In the genomic region with DNA sequence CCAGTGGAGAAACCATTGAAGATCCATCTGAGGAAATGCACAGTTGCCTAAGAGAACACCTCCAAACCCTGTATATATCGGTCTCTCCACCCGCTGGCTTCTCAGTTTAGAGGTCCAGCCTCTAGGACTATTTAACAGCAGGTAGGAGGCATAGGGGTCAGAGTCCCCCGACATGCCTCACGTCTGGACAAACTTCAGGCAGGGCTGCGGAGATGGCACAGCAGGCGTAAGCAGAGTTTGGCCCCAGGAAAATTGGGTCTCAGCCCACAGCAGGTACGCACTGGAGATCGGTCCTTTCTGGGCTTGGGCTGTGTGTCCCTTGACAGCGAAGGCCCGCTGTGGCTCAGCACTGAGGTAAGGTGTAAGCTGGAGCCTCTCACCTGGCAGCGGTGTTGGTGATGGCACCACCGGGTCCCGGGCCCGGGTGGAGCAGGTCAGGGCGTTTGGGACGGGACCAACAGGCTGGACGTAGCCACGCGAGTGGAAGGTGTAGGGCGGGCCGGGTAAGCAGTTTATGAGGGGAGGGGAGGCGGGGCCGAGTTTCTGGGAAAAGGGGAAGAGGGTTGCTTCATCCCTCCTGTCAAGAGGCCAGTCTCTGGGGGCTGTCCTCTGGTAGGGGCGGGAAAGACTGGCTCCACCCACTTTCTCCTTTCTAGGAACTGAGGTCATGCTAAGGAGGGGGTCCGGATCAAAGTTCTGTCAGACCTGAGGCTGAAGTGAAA, we compare ENCODE assay signal across 8 mouse cellular contexts. TPM values are rescaled to one million over a fixed set of nuclear protein-coding genes. Genes with fewer than 3 reads are reported as not detected.
DNase-seq lines count a peak whose midpoint lies in the region; ATAC-seq and TF ChIP-seq lines count a peak whose summit lies in the region.

No protein-coding gene starts in this region.

- H3K9ac ChIP-seq in forebrain, postnatal 0 days, result no peak overlapping the region
- H3K9ac ChIP-seq in intestine, embryonic 14.5 days (ENCODE audit: low read length), result no peak overlapping the region
- no peak overlapping the region; the same call in 1 of the 2 replicates for H3K9ac ChIP-seq in liver, embryonic 14.5 days (replicated peaks)

- no peak for TF ChIP-seq EP300 in liver, embryonic 14.5 days (IDR thresholded peaks at IDR 0.05; ENCODE audit: low read depth)

- TF ChIP-seq CTCF in forebrain, postnatal 0 days (IDR thresholded peaks at IDR 0.05; ENCODE audit: low read depth), result no peak
- no peak for TF ChIP-seq CTCF in liver, embryonic 14.5 days (IDR thresholded peaks at IDR 0.05; ENCODE audit: low read depth)
- no peak for TF ChIP-seq CTCF in thymus, adult 2 months (IDR thresholded peaks at IDR 0.05; ENCODE audit: borderline replicate concordance, control insufficient read depth, extremely low read depth, insufficient read depth, low read length, poor library complexity)

- peaks cover 18% of the 10 kb centered on the region for H3K4me1 ChIP-seq in forebrain, embryonic 10.5 days
- H3K4me1 ChIP-seq in forebrain, postnatal 0 days (ENCODE audit: insufficient read depth), result no peaks in the 10 kb centered on the region
- peaks cover 9% of the 10 kb centered on the region; the same call in 1 of the 2 replicates for H3K4me1 ChIP-seq in intestine, embryonic 14.5 days (replicated peaks; ENCODE audit: control insufficient read depth, insufficient read depth, low read length)
- 0 out of 4 replicates have a peak, but pooled peaks cover 0 to 4% of the 10 kb centered on the region in 2 experiments for H3K4me1 ChIP-seq in liver, embryonic 14.5 days (replicated peaks; ENCODE audit: control insufficient read depth in 2 of 2, insufficient read depth in 2 of 2, low read length in 1 of 2)
- 0 out of 2 replicates have a peak, but pooled peaks cover 5% of the 10 kb centered on the region for H3K4me1 ChIP-seq in thymus, adult 2 months (replicated peaks; ENCODE audit: control insufficient read depth, insufficient read depth, low read length)

- DNase-seq in forebrain, embryonic 10.5 days (ENCODE audit: extremely low spot score, low spot score), result no peak
- no peak for DNase-seq in forebrain, postnatal 0 days
- peak; percentile 36 for DNase-seq in embryo, embryonic 10 days (ENCODE audit: low spot score)
- DNase-seq in intestine, embryonic 14.5 days (ENCODE audit: low spot score), result no peak
- DNase-seq in liver, embryonic 14.5 days (ENCODE audit: low read depth in 3 of 3, low spot score in 3 of 3), result no peak
- DNase-seq in yolk sac, embryonic 10.5 days (ENCODE audit: low spot score), result peak; percentile 91
- DNase-seq in layer of hippocampus, adult 8-10 months (ENCODE audit: low spot score in 2 of 2), result no peak
- DNase-seq in thymus, adult 2 months, result no peak

- no peak for TF ChIP-seq POLR2A in thymus, adult 2 months (IDR thresholded peaks at IDR 0.05; ENCODE audit: control insufficient read depth, extremely low read depth, insufficient read depth, low read length, poor library complexity)

- H3K4me3 ChIP-seq in forebrain, embryonic 10.5 days, result peak overlapping the region; percentile 37
- H3K4me3 ChIP-seq in forebrain, postnatal 0 days (ENCODE audit: low read depth, low read length), result no peak overlapping the region
- peak overlapping the region; percentile 14; the same call in 1 of the 2 replicates for H3K4me3 ChIP-seq in intestine, embryonic 14.5 days (ENCODE audit: low read depth, low read length)
- peak overlapping the region; percentile 4 to 45; a peak in 3 of 4 replicates for H3K4me3 ChIP-seq in liver, embryonic 14.5 days (ENCODE audit: insufficient read depth in 1 of 2, low read depth in 2 of 2, low read length in 2 of 2)
- no peak overlapping the region for H3K4me3 ChIP-seq in thymus, adult 2 months (ENCODE audit: control insufficient read depth, insufficient read depth, low read length)

- 17% methylated on average over 25 of the region's 25 CpGs for WGBS in forebrain, embryonic 10.5 days
- WGBS in forebrain, postnatal 0 days, result 14% methylated on average over 24 of the region's 25 CpGs
- 16% methylated on average over 25 of the region's 25 CpGs for WGBS in intestine, embryonic 14.5 days
- 14% methylated on average over 25 of the region's 25 CpGs for WGBS in liver, embryonic 14.5 days (ENCODE audit: insufficient replicate concordance)
- 28% methylated on average over 25 of the region's 25 CpGs for WGBS in thymus, adult 2 months

- no peak overlapping the region for H3K4me2 ChIP-seq in forebrain, postnatal 0 days (ENCODE audit: low read depth)
- peak overlapping the region; percentile 48 for H3K4me2 ChIP-seq in intestine, embryonic 14.5 days (ENCODE audit: low read length)
- H3K4me2 ChIP-seq in liver, embryonic 14.5 days (ENCODE audit: low read depth), result peak overlapping the region; percentile 58

- H3K27me3 ChIP-seq in forebrain, embryonic 10.5 days (ENCODE audit: poor library complexity, severe bottlenecking), result peaks cover 35% of the 10 kb centered on the region
- H3K27me3 ChIP-seq in forebrain, postnatal 0 days (ENCODE audit: insufficient read depth, low read length), result peaks cover 6% of the 10 kb centered on the region; the same call in 1 of the 2 replicates
- peaks cover 8% of the 10 kb centered on the region; the same call in 1 of the 2 replicates for H3K27me3 ChIP-seq in intestine, embryonic 14.5 days (replicated peaks; ENCODE audit: control insufficient read depth, insufficient read depth, low read length)
- no peaks in the 10 kb centered on the region for H3K27me3 ChIP-seq in liver, embryonic 14.5 days (ENCODE audit: control insufficient read depth, insufficient read depth, low read length)
- H3K27me3 ChIP-seq in thymus, adult 2 months (ENCODE audit: control insufficient read depth, insufficient read depth, low read length), result no peaks in the 10 kb centered on the region

- no peak for ATAC-seq in forebrain, postnatal 0 days
- peak; percentile 51 for ATAC-seq in intestine, embryonic 14.5 days (replicated peaks; ENCODE audit: low FRiP score, low TSS enrichment, low read depth)
- peak; percentile 34 for ATAC-seq in liver, embryonic 14.5 days (ENCODE audit: insufficient read depth)

- H3K36me3 ChIP-seq in forebrain, embryonic 10.5 days (replicated peaks), result peaks cover 22% of the 10 kb centered on the region
- H3K36me3 ChIP-seq in forebrain, postnatal 0 days (ENCODE audit: insufficient read depth), result peaks cover 19% of the 10 kb centered on the region
- peaks cover 22% of the 10 kb centered on the region for H3K36me3 ChIP-seq in intestine, embryonic 14.5 days (ENCODE audit: control insufficient read depth, insufficient read depth, low read length)
- H3K36me3 ChIP-seq in liver, embryonic 14.5 days (replicated peaks; ENCODE audit: control insufficient read depth, insufficient read depth, low read depth), result no peaks in the 10 kb centered on the region
- 0 out of 2 replicates have a peak, but pooled peaks cover 3% of the 10 kb centered on the region for H3K36me3 ChIP-seq in thymus, adult 2 months (ENCODE audit: control insufficient read depth, insufficient read depth, low read length)

- H3K27ac ChIP-seq in forebrain, embryonic 10.5 days, result 0 out of 2 replicates have a peak overlapping the region, but pooled peaks have one; percentile 15
- no peak overlapping the region for H3K27ac ChIP-seq in forebrain, postnatal 0 days (ENCODE audit: low read depth, low read length)
- H3K27ac ChIP-seq in intestine, embryonic 14.5 days (ENCODE audit: low read depth), result no peak overlapping the region
- no peak overlapping the region for H3K27ac ChIP-seq in liver, embryonic 14.5 days
- no peak overlapping the region for H3K27ac ChIP-seq in thymus, adult 2 months (ENCODE audit: control insufficient read depth, insufficient read depth, low read length)

- H3K9me3 ChIP-seq in forebrain, embryonic 10.5 days, result no peaks in the 10 kb centered on the region
- H3K9me3 ChIP-seq in forebrain, postnatal 0 days (ENCODE audit: low read length), result no peaks in the 10 kb centered on the region
- no peaks in the 10 kb centered on the region for H3K9me3 ChIP-seq in intestine, embryonic 14.5 days (ENCODE audit: control insufficient read depth, low read length)
- H3K9me3 ChIP-seq in liver, embryonic 14.5 days (ENCODE audit: control insufficient read depth, low read length), result no peaks in the 10 kb centered on the region

RNA-seq across cellular contexts. Expression of a gene that starts 0.6 kb away (rescaled TPM):
- 0.26 and 0.44 TPM in 2 replicates for polyA plus RNA-seq in forebrain, embryonic 10.5 days (2016; fragmentation: Nextera tagmentation; extraction: Ambion mirVana)
- 0.05 and 0.15 TPM in 2 replicates for total RNA-seq in forebrain, postnatal 0 days (2014; rRNA removed)
- polyA plus RNA-seq in forebrain, postnatal 0 days (2015; fragmentation: Nextera tagmentation; extraction: Ambion mirVana), result 0.15 and 0.21 TPM in 2 replicates
- 1.3 and 1.6 TPM in 2 replicates for polyA plus RNA-seq in intestine, embryonic 14.5 days (2014; fragmentation: Nextera tagmentation; extraction: Ambion mirVana)
- polyA plus RNA-seq in liver, embryonic 14.5 days (2012; rRNA removed), result 2.0 and 2.4 TPM in 2 replicates
- 2.0 and 2.3 TPM in 2 replicates for polyA plus RNA-seq in liver, embryonic 14.5 days (2014; fragmentation: Nextera tagmentation; extraction: Ambion mirVana)
- 1 to 10 TPM in 2 of 4 experiments, not detected in 2; 5.4 to 8.2 TPM for total RNA-seq in layer of hippocampus, adult 8-10 months (2022)
- 7.2 and 8.2 TPM in 2 replicates for polyA plus RNA-seq in thymus, adult 2 months (2012; rRNA removed)

RNA-seq across cellular contexts. Expression of a gene that starts 8.9 kb away (rescaled TPM):
- polyA plus RNA-seq in forebrain, embryonic 10.5 days (2016; fragmentation: Nextera tagmentation; extraction: Ambion mirVana), result 30.2 and 31.5 TPM in 2 replicates
- 72.8 and 73.3 TPM in 2 replicates for total RNA-seq in forebrain, postnatal 0 days (2014; rRNA removed)
- 49.4 and 56.9 TPM in 2 replicates for polyA plus RNA-seq in forebrain, postnatal 0 days (2015; fragmentation: Nextera tagmentation; extraction: Ambion mirVana)
- 29.7 and 32.7 TPM in 2 replicates for polyA plus RNA-seq in intestine, embryonic 14.5 days (2014; fragmentation: Nextera tagmentation; extraction: Ambion mirVana)
- polyA plus RNA-seq in liver, embryonic 14.5 days (2012; rRNA removed), result 10.9 and 12.8 TPM in 2 replicates
- polyA plus RNA-seq in liver, embryonic 14.5 days (2014; fragmentation: Nextera tagmentation; extraction: Ambion mirVana), result 7.4 and 8.1 TPM in 2 replicates
- 10 to 100 TPM; 42.8 to 53.5 (median 44.8) TPM for total RNA-seq in layer of hippocampus, adult 8-10 months (2022)
- 80.5 and 84.9 TPM in 2 replicates for polyA plus RNA-seq in thymus, adult 2 months (2012; rRNA removed)

RNA-seq across cellular contexts. Expression of a gene that starts 31.5 kb away (rescaled TPM):
- 78.8 and 79.7 TPM in 2 replicates for polyA plus RNA-seq in forebrain, embryonic 10.5 days (2016; fragmentation: Nextera tagmentation; extraction: Ambion mirVana)
- total RNA-seq in forebrain, postnatal 0 days (2014; rRNA removed), result 16.9 and 26.3 TPM in 2 replicates
- polyA plus RNA-seq in forebrain, postnatal 0 days (2015; fragmentation: Nextera tagmentation; extraction: Ambion mirVana), result 18.8 and 21.5 TPM in 2 replicates
- polyA plus RNA-seq in intestine, embryonic 14.5 days (2014; fragmentation: Nextera tagmentation; extraction: Ambion mirVana), result 46.4 and 49.1 TPM in 2 replicates
- polyA plus RNA-seq in liver, embryonic 14.5 days (2012; rRNA removed), result 13.4 and 16.6 TPM in 2 replicates
- 19.0 and 19.3 TPM in 2 replicates for polyA plus RNA-seq in liver, embryonic 14.5 days (2014; fragmentation: Nextera tagmentation; extraction: Ambion mirVana)
- total RNA-seq in layer of hippocampus, adult 8-10 months (2022), result 10 to 100 TPM; 12.2 to 20.8 (median 16.0) TPM
- 51.5 and 51.9 TPM in 2 replicates for polyA plus RNA-seq in thymus, adult 2 months (2012; rRNA removed)

RNA-seq across cellular contexts. Expression of a gene that starts 32.3 kb away (rescaled TPM):
- 59.1 and 62.5 TPM in 2 replicates for polyA plus RNA-seq in forebrain, embryonic 10.5 days (2016; fragmentation: Nextera tagmentation; extraction: Ambion mirVana)
- total RNA-seq in forebrain, postnatal 0 days (2014; rRNA removed), result 70.4 and 83.8 TPM in 2 replicates
- polyA plus RNA-seq in forebrain, postnatal 0 days (2015; fragmentation: Nextera tagmentation; extraction: Ambion mirVana), result 83.3 and 86.0 TPM in 2 replicates
- 81.9 and 84.3 TPM in 2 replicates for polyA plus RNA-seq in intestine, embryonic 14.5 days (2014; fragmentation: Nextera tagmentation; extraction: Ambion mirVana)
- 21.2 and 31.0 TPM in 2 replicates for polyA plus RNA-seq in liver, embryonic 14.5 days (2012; rRNA removed)
- 34.4 and 40.4 TPM in 2 replicates for polyA plus RNA-seq in liver, embryonic 14.5 days (2014; fragmentation: Nextera tagmentation; extraction: Ambion mirVana)
- total RNA-seq in layer of hippocampus, adult 8-10 months (2022), result 100 to 1,000 TPM in 3 of 4 experiments, 10 to 100 TPM in 1; 86.6 to 148 (median 116) TPM
- polyA plus RNA-seq in thymus, adult 2 months (2012; rRNA removed), result 78.9 and 93.5 TPM in 2 replicates

RNA-seq across cellular contexts. Expression of a gene that starts 32.3 kb away (rescaled TPM):
- 63.0 and 68.4 TPM in 2 replicates for polyA plus RNA-seq in forebrain, embryonic 10.5 days (2016; fragmentation: Nextera tagmentation; extraction: Ambion mirVana)
- total RNA-seq in forebrain, postnatal 0 days (2014; rRNA removed), result 23.3 and 34.7 TPM in 2 replicates
- polyA plus RNA-seq in forebrain, postnatal 0 days (2015; fragmentation: Nextera tagmentation; extraction: Ambion mirVana), result 21.4 and 25.6 TPM in 2 replicates
- 42.8 and 45.0 TPM in 2 replicates for polyA plus RNA-seq in intestine, embryonic 14.5 days (2014; fragmentation: Nextera tagmentation; extraction: Ambion mirVana)
- 13.1 and 13.2 TPM in 2 replicates for polyA plus RNA-seq in liver, embryonic 14.5 days (2012; rRNA removed)
- polyA plus RNA-seq in liver, embryonic 14.5 days (2014; fragmentation: Nextera tagmentation; extraction: Ambion mirVana), result 20.8 and 27.5 TPM in 2 replicates
- total RNA-seq in layer of hippocampus, adult 8-10 months (2022), result 10 to 100 TPM; 11.8 to 14.0 (median 13.1) TPM
- polyA plus RNA-seq in thymus, adult 2 months (2012; rRNA removed), result 41.5 and 43.6 TPM in 2 replicates

Comparison
In these comparisons a context has a peak if more than half of its experiments do, and no peak if none do; other contexts are left out.
1. H3K4me3 ChIP-seq: peak in forebrain, embryonic 10.5 days (single experiment), intestine, embryonic 14.5 days (single experiment) and liver, embryonic 14.5 days (2 of 2); none in forebrain, postnatal 0 days (single experiment) and thymus, adult 2 months (single experiment).
2. DNase-seq: peak in embryo, embryonic 10 days (single experiment) and yolk sac, embryonic 10.5 days (single experiment); none in forebrain, embryonic 10.5 days (single experiment), forebrain, postnatal 0 days (single experiment), intestine, embryonic 14.5 days (single experiment), liver, embryonic 14.5 days (0 of 3), layer of hippocampus, adult 8-10 months (0 of 2) and thymus, adult 2 months (single experiment).